Mouse (Mus musculus): ENCODE measurements around the gene Rgs6.

Rgs6 gene

GRCm38 (mm10) chr12:82848304-82848872 is 260.3 kb downstream of the Rgs6 start:
- no peak for DNase-seq (ENCODE audit: low spot score in 2 of 2)

- DNase-seq (ENCODE audit: low spot score in 2 of 2): no peak
These were observed 266.8 kb downstream of the Rgs6 start for GRCm38 (mm10) chr12:82854902-82855301.

- DNase-seq (ENCODE audit: low spot score in 2 of 2): peak; percentile 19 to 43
These were observed 267.4 kb downstream of the Rgs6 start for GRCm38 (mm10) chr12:82855333-82856107.

- DNase-seq (ENCODE audit: low spot score in 2 of 2): peak in 1 of 2 experiments; percentile 21
These were observed 277.6 kb downstream of the Rgs6 start for GRCm38 (mm10) chr12:82865686-82866085.

GRCm38 (mm10) chr12:82880711-82881110 is 292.6 kb downstream of the Rgs6 start:
- no peak for DNase-seq (ENCODE audit: low spot score in 2 of 2)

- no peak for DNase-seq (ENCODE audit: low spot score in 2 of 2)
These were observed 295.0 kb downstream of the Rgs6 start for GRCm38 (mm10) chr12:82883079-82883478.

GRCm38 (mm10) chr12:82894971-82895838 is 307.1 kb downstream of the Rgs6 start:
- no peak for DNase-seq (ENCODE audit: low spot score in 2 of 2)

- DNase-seq (ENCODE audit: low spot score in 2 of 2): peak; percentile 17 to 65
These were observed 317.7 kb downstream of the Rgs6 start for GRCm38 (mm10) chr12:82905773-82906172.

GRCm38 (mm10) chr12:82910846-82911245 is 322.8 kb downstream of the Rgs6 start:
- DNase-seq (ENCODE audit: low spot score in 2 of 2): no peak

- DNase-seq (ENCODE audit: low spot score in 2 of 2): no peak
These were observed 326.0 kb downstream of the Rgs6 start for GRCm38 (mm10) chr12:82914127-82914526.

GRCm38 (mm10) chr12:82920146-82920545 is 332.1 kb downstream of the Rgs6 start:
- DNase-seq (ENCODE audit: low spot score in 2 of 2): no peak

- no peak for DNase-seq (ENCODE audit: low spot score in 2 of 2)
These were observed 333.4 kb downstream of the Rgs6 start for GRCm38 (mm10) chr12:82921287-82922015.

- no peak for DNase-seq (ENCODE audit: low spot score in 2 of 2)
These were observed 334.9 kb downstream of the Rgs6 start for GRCm38 (mm10) chr12:82922856-82923506.

- DNase-seq (ENCODE audit: low spot score in 2 of 2): peak in 1 of 2 experiments; percentile 22
These were observed 344.8 kb downstream of the Rgs6 start for GRCm38 (mm10) chr12:82932706-82933461.

- DNase-seq (ENCODE audit: low spot score in 2 of 2): no peak
These were observed 347.1 kb downstream of the Rgs6 start for GRCm38 (mm10) chr12:82935121-82935762.

- no peak for DNase-seq (ENCODE audit: low spot score in 2 of 2)
These were observed 347.7 kb downstream of the Rgs6 start for GRCm38 (mm10) chr12:82935767-82936166.

- DNase-seq (ENCODE audit: low spot score in 2 of 2): no peak
These were observed 352.4 kb downstream of the Rgs6 start for GRCm38 (mm10) chr12:82940461-82940860.

- DNase-seq (ENCODE audit: low spot score in 2 of 2): peak; percentile 86 to 89
These were observed 358.4 kb downstream of the Rgs6 start for GRCm38 (mm10) chr12:82946507-82946906.

- no peak for DNase-seq (ENCODE audit: low spot score in 2 of 2)
These were observed 373.0 kb downstream of the Rgs6 start for GRCm38 (mm10) chr12:82961111-82961510.

GRCm38 (mm10) chr12:82961852-82962251 is 373.8 kb downstream of the Rgs6 start:
- DNase-seq (ENCODE audit: low spot score in 2 of 2): peak in 1 of 2 experiments; percentile 23

All from frontal cortex, postnatal 36 days (tissue).